Mouse (Mus musculus): ENCODE data around the gene 1600012H06Rik. TPM values are rescaled to one million over a fixed set of nuclear protein-coding genes. Genes with fewer than 3 reads are reported as not detected.
"Not testable (repeated sequence)": the region's sequence is repeated elsewhere in the genome, so short reads cannot be mapped to it uniquely, and the experiment has no call there.

1600012H06Rik gene
- total RNA-seq, 2 experiments from 2014 or later = 16.0 to 18.1 TPM

- intact Hi-C loops (cut with DNase I) = no loop called here
- no peak for DNase-seq (ENCODE audit: low spot score in 2 of 2)
These were observed 7.0 kb upstream of the 1600012H06Rik start for GRCm38 (mm10) chr17:14935841-14936605.

- DNase-seq (ENCODE audit: low spot score in 2 of 2); intact Hi-C loops (cut with DNase I): not testable (repeated sequence)
These were observed 803 bp upstream of the 1600012H06Rik start for GRCm38 (mm10) chr17:14942181-14942580.

GRCm38 (mm10) chr17:14943729-14944059, 710 bp downstream of the 1600012H06Rik start:
- intact Hi-C loops (cut with DNase I) = no loop called here
- DNase-seq (ENCODE audit: low spot score in 2 of 2) = peak in 1 of 2 experiments; percentile 10

- intact Hi-C loops (cut with DNase I) = no loop called here
- no peak for DNase-seq (ENCODE audit: low spot score in 2 of 2)
These were observed 1.6 kb downstream of the 1600012H06Rik start for GRCm38 (mm10) chr17:14944551-14944950.

- intact Hi-C loops (cut with DNase I) = no loop called here
- no peak for DNase-seq (ENCODE audit: low spot score in 2 of 2)
These were observed 6.3 kb downstream of the 1600012H06Rik start for GRCm38 (mm10) chr17:14949161-14949827.

- DNase-seq (ENCODE audit: low spot score in 2 of 2) = no peak
- intact Hi-C loops (cut with DNase I) = no loop called here
These were observed 10.5 kb downstream of the 1600012H06Rik start for GRCm38 (mm10) chr17:14953452-14953851.

- DNase-seq (ENCODE audit: low spot score in 2 of 2) = no peak
- intact Hi-C loops (cut with DNase I) = no loop called here
These were observed 15.8 kb downstream of the 1600012H06Rik start for GRCm38 (mm10) chr17:14958686-14959327.

- intact Hi-C loops (cut with DNase I) = no loop called here
These were observed 17.0 kb downstream of the 1600012H06Rik start for GRCm38 (mm10) chr17:14959979-14960378.

GRCm38 (mm10) chr17:14960520-14960919, 17.5 kb downstream of the 1600012H06Rik start:
- intact Hi-C loops (cut with DNase I) = no loop called here
- peak in 1 of 2 experiments; percentile 11 for DNase-seq (ENCODE audit: low spot score in 2 of 2)

More at GRCm38 (mm10) chr17:14959979-14960378, 17.0 kb downstream of the 1600012H06Rik start:
- DNase-seq (ENCODE audit: low spot score in 2 of 2) = no peak

GRCm38 (mm10) chr17:14960951-14961556, 18.1 kb downstream of the 1600012H06Rik start, which contains the start of gene Phf10:
Gene Phf10, minus strand, starts transcription at chr17:14961273.
- intact Hi-C loops (cut with DNase I) = not testable (repeated sequence)
- DNase-seq (ENCODE audit: low spot score in 2 of 2) = peak; percentile 19 to 37

GRCm38 (mm10) chr17:14961557-14962154, 18.7 kb downstream of the 1600012H06Rik start:
- DNase-seq (ENCODE audit: low spot score in 2 of 2); intact Hi-C loops (cut with DNase I): not testable (repeated sequence)

GRCm38 (mm10) chr17:14968373-14968913, 25.5 kb downstream of the 1600012H06Rik start:
- intact Hi-C loops (cut with DNase I); DNase-seq (ENCODE audit: low spot score in 2 of 2): not testable (repeated sequence)

GRCm38 (mm10) chr17:14977718-14978361, 34.9 kb downstream of the 1600012H06Rik start:
- DNase-seq (ENCODE audit: low spot score in 2 of 2); intact Hi-C loops (cut with DNase I): not testable (repeated sequence)

GRCm38 (mm10) chr17:14978362-14979038, 35.5 kb downstream of the 1600012H06Rik start, which contains the start of the genes 9030025P20Rik and Gm3417:
Gene 9030025P20Rik, plus strand, starts transcription at chr17:14978468.
Gene Gm3417, minus strand, starts transcription at chr17:14978790.
- intact Hi-C loops (cut with DNase I); DNase-seq (ENCODE audit: low spot score in 2 of 2): not testable (repeated sequence)

- peak in 1 of 2 experiments; percentile 2 for DNase-seq (ENCODE audit: low spot score in 2 of 2)
These were observed 47.2 kb downstream of the 1600012H06Rik start for GRCm38 (mm10) chr17:14990116-14990702.

GRCm38 (mm10) chr17:14992522-14993138, 49.6 kb downstream of the 1600012H06Rik start:
- DNase-seq (ENCODE audit: low spot score in 2 of 2); intact Hi-C loops (cut with DNase I): not testable (repeated sequence)

More at GRCm38 (mm10) chr17:14990116-14990702, 47.2 kb downstream of the 1600012H06Rik start:
- intact Hi-C loops (cut with DNase I) = not testable (repeated sequence)
